Mouse (Mus musculus): Measurements from ENCODE around the gene Eps8.

- TF ChIP-seq ZNF384 (IDR thresholded peaks at IDR 0.05; ENCODE audit: low read depth, low read length) (no peak), ZC3H11A (IDR thresholded peaks at IDR 0.05; ENCODE audit: borderline replicate concordance, low read depth, low read length) (no peak), MAFK (IDR thresholded peaks at IDR 0.05; ENCODE audit: insufficient read depth, low read depth, low read length) (no peak), CHD2 (IDR thresholded peaks at IDR 0.05; ENCODE audit: low read depth, low read length) (no peak), HCFC1 (IDR thresholded peaks at IDR 0.05; ENCODE audit: borderline replicate concordance, insufficient read depth, low read length) (no peak)
Measured at GRCm38 (mm10) chr6:137506563-137506962, 148.1 kb downstream of the Eps8 start.

All from ES-E14 (cell line).